Mouse (Mus musculus): ENCODE data around the gene Gga3.

Gga3 gene

GRCm38 (mm10) chr11:115612059-115612409 is 8.2 kb upstream of the Gga3 start:
- peak; percentile 69 for DNase-seq (ENCODE audit: low spot score)

GRCm38 (mm10) chr11:115611173-115611572 is 7.3 kb upstream of the Gga3 start:
- DNase-seq (ENCODE audit: low spot score), result no peak

DNA sequence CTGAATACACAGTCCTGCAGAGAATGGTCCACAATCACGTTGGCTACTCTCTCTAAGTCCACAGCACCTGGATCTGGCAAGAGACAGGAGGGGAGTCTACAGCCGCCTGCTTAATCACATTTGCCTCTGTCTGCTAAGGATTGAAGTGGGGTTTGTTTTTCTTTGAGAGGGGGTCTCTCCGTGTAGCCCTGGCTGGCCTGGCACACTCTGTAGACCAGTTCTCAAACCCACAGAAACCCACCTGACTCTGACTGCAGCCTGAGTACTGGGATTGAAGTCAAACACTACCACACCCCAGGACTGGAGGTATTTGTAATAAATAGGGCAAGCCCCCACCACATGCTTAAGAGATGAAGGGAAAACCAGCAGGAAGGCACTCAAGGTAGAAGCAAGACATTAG is 5.7 kb upstream of the Gga3 start:
- no peak for DNase-seq (ENCODE audit: low spot score)

DNA sequence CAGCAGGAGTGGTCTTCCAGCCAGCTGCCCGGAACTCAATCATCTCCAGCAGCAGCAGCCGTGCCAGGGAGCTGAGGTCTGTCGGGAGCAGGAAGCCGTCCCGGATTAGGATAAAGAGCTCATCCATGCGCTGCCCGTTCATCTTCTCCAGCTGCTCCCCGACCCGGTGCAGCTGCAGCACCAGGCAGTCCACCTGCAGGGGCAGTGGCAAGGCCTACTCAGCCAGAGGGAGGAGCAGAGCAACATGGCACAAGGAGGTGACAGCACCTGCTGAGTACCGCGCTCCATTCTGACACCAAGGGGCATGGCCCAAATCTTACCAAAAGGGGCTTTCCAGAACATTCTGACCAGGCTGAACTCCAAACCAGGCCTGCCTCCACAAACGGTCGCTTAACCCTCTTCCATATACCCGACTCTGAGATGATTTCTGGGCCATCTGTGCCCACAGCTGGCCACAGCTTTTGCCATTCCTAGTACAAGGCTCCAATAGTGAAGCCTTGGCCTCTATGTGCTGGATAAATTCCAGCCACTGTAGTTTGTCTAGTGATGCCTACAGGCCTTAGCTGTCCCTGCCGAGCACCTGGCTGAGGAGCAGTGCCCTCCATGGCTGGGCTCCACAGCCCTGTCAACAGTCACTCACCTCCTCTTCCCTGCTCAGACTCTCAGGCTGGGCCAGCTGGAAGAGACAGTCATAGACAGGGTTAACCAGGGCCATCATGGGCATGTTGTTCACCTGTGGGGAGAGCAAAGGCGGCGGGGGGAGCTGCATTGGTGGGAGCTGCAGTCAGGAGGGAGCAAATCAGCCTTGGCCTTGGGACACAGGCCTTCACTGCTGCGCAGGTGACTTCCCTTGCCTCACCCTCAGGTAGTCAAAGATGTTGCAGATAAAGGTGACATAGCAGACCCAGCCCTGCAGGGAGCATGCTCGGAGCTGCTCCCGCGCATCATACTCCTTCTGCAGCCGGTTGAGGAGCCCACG is 4.9 kb upstream of the Gga3 start:
- DNase-seq (ENCODE audit: low spot score), result no peak

- no peak for DNase-seq (ENCODE audit: low spot score)
These were observed 2.9 kb upstream of the Gga3 start for GRCm38 (mm10) chr11:115606733-115607132.

DNA sequence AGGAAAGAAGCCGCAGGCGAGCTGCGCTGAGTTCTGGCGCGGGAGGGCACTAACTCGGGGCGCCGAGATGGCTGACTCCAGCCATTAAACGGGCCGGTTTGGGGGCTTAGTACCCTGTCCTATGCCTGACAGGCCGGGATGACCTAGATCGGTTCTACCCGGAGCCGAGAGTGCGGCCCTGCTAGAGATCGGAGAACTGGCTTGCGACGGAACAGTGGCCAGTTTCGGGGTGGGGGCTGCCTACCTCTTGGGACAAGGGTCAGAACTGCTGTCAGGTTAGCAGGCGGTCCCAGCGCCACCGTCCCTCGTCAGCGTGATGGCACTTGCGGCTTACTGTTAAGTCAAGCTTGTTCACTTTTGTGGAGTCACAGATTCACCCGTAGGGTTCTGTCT is 449 bp upstream of the Gga3 start:
- no peak for DNase-seq (ENCODE audit: low spot score)

DNA sequence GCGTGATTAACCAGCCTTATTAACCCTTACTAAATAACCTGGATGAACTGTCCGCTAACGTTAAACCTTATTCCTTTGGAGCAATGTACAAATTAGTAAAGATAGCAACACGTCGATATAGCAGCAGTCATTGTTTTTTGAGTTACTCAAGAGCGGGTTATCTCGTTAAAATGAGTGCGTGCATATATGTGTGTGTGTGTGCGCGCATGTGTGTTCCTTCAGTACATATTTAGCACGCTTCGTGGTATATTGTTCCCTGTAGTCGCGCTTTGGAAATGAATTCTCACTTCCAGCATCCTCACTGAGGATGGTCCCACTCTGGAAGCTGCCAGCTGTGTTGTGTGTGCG is 749 bp downstream of the Gga3 start:
- DNase-seq (ENCODE audit: low spot score), result no peak

- no peak for DNase-seq (ENCODE audit: low spot score)
These were observed 2.7 kb downstream of the Gga3 start for GRCm38 (mm10) chr11:115601174-115601573.

DNA sequence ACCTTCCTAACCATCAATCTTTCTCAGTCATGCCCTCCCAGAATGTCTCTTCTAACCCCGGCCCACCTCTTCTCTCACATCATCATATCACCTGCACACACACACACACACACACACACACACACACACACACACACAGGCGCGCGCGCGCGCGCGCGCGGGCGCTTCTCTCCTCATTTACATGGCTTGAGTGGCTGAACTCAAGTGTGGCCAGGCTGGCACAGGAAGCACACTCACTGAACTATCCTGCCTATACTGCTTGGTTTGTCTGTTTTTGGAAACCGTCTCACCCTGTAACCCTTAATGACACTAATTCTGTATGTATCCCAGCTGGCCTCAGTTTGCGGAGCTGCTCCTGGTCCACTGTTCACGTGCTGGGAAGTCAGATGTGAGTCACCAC is 3.1 kb downstream of the Gga3 start:
- DNase-seq (ENCODE audit: low spot score), result no peak

GRCm38 (mm10) chr11:115599722-115600121 is 4.1 kb downstream of the Gga3 start:
- no peak for DNase-seq (ENCODE audit: low spot score)

DNA sequence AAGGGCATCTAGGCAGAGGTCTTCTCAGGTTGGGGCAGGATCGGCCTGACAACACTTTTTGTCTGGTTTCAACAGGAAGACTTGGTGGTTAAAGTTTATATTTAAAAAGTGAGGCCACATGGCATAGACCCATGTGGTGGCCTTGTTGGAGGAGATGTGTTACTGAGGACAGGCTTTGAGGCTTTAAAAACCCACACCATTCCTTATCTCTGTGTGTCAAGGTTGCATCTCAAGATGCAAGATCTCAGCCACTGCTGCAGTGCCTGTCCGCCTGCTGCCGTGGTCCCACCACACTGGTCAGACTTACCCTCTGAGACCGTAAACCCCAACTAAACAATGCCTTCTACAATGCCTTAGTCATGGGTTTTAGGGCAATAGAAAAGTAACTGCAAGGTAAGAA is 5.5 kb downstream of the Gga3 start:
- no peak for DNase-seq (ENCODE audit: low spot score)

- DNase-seq (ENCODE audit: low spot score), result no peak
These were observed 8.6 kb downstream of the Gga3 start for GRCm38 (mm10) chr11:115595209-115595608.

DNA sequence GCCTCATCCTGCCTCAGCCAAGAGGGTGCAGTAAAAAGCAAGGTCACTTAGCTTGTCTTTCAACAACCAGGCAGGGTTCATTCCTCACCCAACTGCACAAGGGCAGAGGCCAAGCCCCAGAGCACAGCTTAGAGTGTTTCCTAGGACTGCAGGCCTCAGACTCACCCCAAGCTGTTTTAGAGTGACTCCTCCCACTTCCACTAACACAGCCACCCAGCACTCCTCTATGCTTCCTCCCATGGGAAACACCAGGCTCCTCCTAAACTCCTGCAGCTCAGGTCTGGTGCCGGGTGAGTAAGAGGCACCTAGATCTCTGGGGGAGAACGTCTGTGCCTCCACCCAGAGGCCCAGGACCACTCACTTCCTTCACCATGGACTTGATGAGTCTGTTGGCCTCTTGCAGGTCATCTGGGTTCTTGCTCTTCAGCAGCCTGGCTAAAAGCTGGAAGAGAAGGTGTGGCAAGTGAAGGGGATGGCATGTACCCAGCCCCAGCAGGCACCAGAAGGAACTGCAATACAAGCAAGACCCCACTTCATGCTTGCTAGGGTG is 13.2 kb downstream of the Gga3 start:
- DNase-seq (ENCODE audit: low spot score), result no peak

- DNase-seq (ENCODE audit: low spot score), result no peak
These were observed 15.9 kb downstream of the Gga3 start for GRCm38 (mm10) chr11:115587984-115588383.

GRCm38 (mm10) chr11:115586403-115586802 is 17.4 kb downstream of the Gga3 start:
- DNase-seq (ENCODE audit: low spot score), result no peak

DNA sequence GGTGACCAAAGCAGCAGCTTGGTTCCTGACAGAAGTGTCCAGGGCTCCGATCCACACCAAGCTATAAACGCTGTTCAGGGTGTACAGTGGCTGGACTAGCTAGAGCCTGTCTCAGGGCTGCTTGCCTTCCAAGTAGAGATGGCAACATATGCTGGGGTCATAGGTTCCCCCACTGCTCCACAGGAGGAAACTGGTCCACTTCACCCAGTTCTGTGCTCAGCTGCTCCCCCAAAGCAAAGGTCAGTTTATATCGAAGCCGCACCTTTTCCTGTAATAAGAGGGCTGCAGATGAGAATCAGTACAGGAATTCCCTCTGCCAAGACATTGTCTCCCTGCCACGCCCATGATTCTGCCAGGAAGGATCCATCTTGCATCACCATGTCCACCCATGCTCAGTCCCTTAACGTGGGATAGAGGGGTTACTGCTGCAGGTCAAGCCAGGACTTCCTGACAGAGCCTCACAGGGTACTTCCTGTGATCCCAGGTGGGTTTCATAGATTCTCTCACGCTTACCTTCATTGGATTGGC is 18.2 kb downstream of the Gga3 start:
- DNase-seq (ENCODE audit: low spot score), result no peak

GRCm38 (mm10) chr11:115584376-115585073 is 19.3 kb downstream of the Gga3 start:
- DNase-seq (ENCODE audit: low spot score), result no peak

DNA sequence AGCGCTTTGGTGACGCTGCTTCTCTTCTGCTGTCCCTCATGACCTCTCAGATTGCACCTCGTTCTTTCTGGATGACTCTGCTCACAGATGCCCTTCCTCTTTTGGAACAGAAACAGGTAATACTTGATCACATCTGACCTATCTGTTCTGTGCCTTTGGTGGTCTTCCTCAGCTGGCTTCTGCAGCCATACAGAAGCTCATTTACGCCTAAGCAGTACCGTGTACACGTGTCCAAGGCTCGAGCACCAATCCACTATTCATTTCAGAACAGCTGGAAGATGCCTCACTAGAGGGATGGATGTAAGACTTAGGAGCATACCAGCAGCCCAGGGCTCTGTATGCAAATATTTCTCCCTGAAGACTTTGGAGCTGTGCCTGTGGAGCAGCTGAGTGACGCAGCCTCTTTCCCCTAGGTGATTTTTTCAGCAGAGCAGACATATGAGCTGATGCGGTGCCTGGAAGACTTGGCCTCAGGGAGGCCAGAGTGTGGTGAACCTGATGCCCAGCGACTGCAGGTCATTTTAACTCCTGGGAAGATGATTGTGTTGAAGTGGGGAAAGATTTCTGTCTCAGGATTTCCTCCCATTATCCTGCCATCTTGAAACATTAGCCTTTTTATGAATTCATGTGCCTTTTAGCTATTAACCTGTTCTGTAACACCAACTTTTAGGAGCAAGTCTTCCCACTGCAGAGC is 20.8 kb downstream of the Gga3 start:
- no peak for DNase-seq (ENCODE audit: low spot score)

DNA sequence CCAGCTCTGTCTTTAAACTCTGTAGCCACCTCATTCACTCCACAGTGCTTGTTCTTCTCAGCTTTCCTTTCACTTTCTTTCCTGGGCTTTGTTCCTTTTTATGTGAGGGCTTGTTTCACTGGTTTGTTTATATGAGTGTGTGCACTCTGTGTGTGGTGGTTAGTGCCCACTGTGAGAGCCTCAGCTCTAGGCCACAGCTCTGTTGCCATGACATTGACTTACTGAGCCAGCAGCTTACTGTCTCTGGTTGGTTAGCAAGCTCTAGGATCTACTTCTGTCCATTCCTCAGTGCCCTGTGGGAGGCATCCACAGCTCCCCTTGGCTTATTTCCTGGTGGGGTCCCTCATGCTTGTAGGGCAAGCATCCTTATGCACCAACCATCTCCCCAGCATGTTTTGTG is 24.8 kb downstream of the Gga3 start:
- no peak for DNase-seq (ENCODE audit: low spot score)

DNA sequence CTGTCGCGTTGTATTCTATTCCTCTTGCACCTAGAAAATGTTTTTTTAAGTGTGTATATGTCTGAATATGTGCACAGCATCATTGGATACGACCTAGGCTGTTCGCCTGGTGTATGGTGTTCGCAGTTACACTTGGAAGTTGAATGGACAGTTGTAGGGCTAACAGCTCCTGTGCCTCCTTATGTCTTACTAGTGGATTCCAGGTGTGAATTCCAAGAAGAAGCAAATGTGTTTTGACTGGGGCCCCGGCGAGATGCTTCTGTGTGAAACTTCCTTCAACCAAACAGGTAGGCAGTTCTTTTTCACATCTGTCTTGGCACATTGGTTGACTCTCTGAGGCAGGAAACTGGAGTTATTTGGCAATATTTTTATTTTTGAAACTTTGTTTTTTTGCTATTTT is 38.9 kb downstream of the Gga3 start:
- DNase-seq (ENCODE audit: low spot score), result no peak

GRCm38 (mm10) chr11:115564064-115564809 is 39.6 kb downstream of the Gga3 start, which contains the start of gene Nup85:
TSS of gene Nup85 (plus strand) at chr11:115564434.
- DNase-seq (ENCODE audit: low spot score), result peak; percentile 94

- no peak for DNase-seq (ENCODE audit: low spot score)
These were observed 40.4 kb downstream of the Gga3 start for GRCm38 (mm10) chr11:115563406-115563805.

All from ovary, adult 18-20 months (tissue).